Mouse (Mus musculus) embryo, embryonic 10 days (tissue): Measurements from ENCODE around the gene Nrxn3.

Source experiments
- DNase-seq: peaks from one replicate; pipeline ENCODE4 v3.0.0-alpha.2; 2015; ENCODE audit warnings: low spot score

Nrxn3 gene

DNA sequence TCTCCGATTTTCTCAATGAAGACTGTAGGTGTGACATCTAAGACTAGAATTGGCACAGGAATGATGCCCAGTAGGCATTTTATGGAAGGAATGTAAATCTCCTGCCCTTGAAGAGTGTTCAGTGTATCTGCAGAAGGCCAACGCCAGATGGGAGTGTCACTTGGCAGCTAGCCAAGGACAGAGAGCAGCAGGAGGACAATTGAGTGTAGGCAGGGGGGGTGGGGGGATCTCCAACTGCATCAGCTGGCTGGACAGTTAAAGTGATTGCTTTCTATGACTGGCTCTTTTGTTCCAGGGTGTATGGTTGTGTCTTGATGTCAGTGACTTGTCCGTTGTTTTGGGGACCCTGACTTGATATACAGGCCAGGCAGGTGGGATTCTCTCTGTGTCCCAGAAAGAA lies 326.6 kb downstream of the Nrxn3 start:
- DNase-seq = peak; percentile 27

DNA sequence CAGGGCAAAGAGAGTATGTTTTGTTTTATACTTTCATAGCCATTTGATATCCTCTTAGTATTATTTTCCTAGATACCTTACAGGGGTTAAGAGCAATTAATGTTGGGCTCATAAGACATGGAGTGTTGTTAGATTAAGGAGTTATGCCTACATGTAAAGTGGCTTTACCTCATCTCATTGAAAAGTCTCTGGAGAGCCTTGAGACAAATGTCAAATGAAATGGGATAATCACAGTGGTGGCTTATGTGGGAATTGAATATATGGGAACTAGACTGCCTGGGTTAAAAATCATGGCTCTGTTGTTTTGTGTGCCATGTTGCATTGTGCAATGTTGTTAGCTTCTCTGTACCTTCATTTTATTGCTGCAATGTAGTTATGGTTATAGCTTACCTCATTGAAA lies 327.0 kb downstream of the Nrxn3 start:
- DNase-seq = no peak

- no peak for DNase-seq
Observed at GRCm38 (mm10) chr12:89072436-89072835, 349.8 kb downstream of the Nrxn3 start.

- DNase-seq = no peak
Observed at GRCm38 (mm10) chr12:89073167-89073743, 350.6 kb downstream of the Nrxn3 start.

GRCm38 (mm10) chr12:89074551-89075295 lies 352.0 kb downstream of the Nrxn3 start:
- DNase-seq = no peak

DNA sequence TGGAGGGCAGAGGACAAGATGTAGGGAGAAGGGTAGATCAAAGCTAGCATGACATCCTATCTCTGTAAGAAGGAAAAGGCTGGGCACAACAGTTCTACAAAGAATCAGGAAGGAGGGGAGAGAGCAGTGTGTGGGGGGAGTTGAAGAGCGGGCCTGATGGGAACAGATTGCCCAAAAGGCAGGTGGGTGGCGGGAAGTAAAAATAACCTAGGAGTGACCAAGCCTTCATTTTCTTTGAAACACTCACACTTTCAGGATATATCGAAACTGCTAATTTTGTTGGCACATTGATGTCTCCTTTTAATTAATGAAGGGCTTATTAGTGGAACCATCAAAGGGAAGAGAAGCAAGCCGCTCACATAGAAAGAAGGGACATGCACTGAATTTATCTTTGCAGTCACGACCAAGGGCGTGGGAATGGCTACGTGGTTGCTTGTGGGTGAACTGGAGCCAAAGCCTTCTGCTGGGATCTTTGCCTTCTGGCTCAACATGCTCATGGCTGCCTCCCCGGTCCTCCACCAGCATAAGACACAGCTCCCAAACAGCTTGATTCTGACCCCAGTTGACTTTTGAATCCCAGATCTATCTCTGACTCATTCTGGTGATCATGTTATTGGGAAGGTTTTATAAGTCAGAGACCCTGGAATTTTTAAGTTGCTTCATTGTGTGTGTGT lies 371.3 kb downstream of the Nrxn3 start:
- DNase-seq = no peak

- DNase-seq = no peak
Observed at GRCm38 (mm10) chr12:89097561-89097960, 374.9 kb downstream of the Nrxn3 start.

GRCm38 (mm10) chr12:89106029-89106733 lies 383.5 kb downstream of the Nrxn3 start:
- peak; percentile 87 for DNase-seq

DNA sequence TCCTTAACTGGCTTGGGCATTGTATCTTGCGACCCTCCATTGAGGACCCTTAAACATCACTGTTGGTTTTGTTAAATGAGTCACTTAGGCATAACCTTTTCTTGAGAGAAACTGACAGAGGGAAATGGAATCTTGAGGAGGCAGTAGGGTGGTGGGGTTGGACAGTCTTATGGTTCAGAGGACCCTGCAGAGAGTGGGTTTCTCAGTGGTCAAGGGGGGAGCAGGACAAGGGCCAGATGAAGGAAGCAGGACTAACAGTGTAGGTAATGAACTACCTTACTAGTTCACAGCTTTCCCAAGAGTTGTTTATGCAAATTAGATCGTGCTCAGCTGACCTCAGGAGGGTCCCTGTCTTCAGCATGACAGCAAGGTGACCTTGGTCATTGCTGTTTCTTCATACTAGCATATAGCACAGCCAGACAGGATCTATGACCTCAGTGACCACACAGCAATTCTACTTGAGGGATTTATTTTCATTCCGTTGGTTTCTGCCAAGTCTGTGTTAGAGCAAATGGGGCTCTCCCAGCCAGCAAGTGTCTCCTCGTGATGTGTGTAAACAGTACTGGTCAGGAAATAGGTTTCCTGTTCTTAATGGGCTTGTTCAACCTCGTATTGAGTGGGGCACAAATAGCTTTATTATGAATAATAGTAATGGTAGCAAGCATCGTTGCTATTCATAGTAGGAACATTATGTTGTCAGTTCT lies 384.4 kb downstream of the Nrxn3 start:
- peak; percentile 4 for DNase-seq

- no peak for DNase-seq
Observed at GRCm38 (mm10) chr12:89109779-89110335, 387.2 kb downstream of the Nrxn3 start.

- no peak for DNase-seq
Observed at GRCm38 (mm10) chr12:89128602-89129001, 405.9 kb downstream of the Nrxn3 start.

GRCm38 (mm10) chr12:89129139-89129907 lies 406.6 kb downstream of the Nrxn3 start:
- peak; percentile 15 for DNase-seq

DNA sequence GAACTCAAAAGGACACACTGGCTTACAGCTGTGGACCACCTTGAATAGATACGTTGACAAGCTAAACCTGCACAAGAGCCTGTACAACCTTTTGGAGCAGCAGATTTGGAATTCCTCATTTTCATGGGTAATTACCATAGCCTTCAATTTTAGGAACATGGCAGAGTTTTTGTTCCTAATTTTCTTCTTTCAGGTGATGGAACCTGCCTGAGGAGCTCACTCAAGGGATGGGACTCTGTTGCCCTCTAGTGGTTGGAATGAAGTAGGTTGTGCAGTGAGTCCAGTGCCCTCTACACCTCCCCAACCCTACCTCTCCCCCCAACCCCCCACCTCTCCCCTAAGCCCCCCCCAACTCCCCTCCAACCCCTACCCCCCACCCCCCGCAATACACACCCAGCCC lies 411.7 kb downstream of the Nrxn3 start:
- peak; percentile 53 for DNase-seq

DNA sequence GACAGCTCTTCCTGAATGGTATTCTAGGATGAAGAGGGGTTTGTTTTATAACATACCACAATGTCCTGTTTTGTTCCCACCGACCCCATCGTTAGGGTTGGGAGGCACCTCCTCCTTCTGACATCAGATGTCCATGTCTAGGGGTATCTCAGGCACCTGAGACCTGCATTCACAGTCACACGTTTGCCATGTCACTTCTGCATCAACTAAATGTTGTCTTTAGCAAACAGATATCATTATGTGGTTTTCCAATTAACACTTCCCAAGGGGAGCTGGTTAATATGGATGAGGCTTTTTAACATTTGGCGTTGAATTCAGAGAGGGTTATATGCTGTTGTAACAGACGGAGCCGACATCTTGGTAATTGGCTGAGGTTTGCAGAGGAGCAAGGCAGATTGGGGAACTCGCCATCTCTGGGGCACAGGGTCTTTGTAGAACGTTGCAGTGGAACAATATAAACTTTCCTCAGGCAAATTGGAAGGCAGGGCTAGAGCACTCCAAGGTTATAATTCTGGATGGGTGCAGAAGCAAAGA lies 412.2 kb downstream of the Nrxn3 start:
- DNase-seq = no peak

- DNase-seq = peak; percentile 70
Observed at GRCm38 (mm10) chr12:89148974-89149411, 426.3 kb downstream of the Nrxn3 start.

GRCm38 (mm10) chr12:89149455-89149854 lies 426.8 kb downstream of the Nrxn3 start:
- DNase-seq = no peak

GRCm38 (mm10) chr12:89156086-89156757 lies 433.5 kb downstream of the Nrxn3 start:
- no peak for DNase-seq

DNA sequence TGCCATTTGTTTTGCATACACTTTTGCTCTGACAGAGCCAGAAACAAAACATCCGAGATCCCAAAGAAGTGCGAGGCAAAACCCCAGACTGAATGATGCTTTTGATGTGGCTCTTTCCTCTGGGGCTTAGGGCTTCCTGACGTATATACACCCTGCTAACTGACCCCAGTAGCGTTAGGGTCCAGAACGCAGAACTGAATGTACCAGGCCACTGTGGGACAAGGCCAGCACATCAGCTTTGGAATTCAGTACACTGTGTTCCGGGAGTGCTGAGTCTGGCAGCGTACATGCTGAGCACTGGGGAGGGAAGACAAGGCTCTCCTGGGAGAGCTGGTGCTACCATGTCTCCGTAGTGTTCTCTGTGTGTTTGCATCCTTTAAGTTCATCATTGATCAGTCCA lies 436.7 kb downstream of the Nrxn3 start:
- DNase-seq = no peak

GRCm38 (mm10) chr12:89174306-89175159 lies 451.9 kb downstream of the Nrxn3 start:
- no peak for DNase-seq
